Mouse (Mus musculus) stomach, postnatal 0 days (tissue): ENCODE results near the gene Slc22a19. TPM values are rescaled to one million over a fixed set of nuclear protein-coding genes. Genes with fewer than 3 reads are reported as not detected.
"Not testable (repeated sequence)": the region's sequence is repeated elsewhere in the genome, so short reads cannot be mapped to it uniquely, and the experiment has no call there.

Source experiments
- ATAC-seq: fragments of 200-750 bp; cut with Nextera tagmentation; 2 replicates; pipeline ENCODE4 v1.8.0; 2017; ENCODE audit not compliant: low FRiP score, low TSS enrichment
- DNase-seq: peaks from one replicate; pipeline ENCODE4 v3.0.0-alpha.2; 2016; ENCODE audit warnings: low spot score
- H3K27ac ChIP-seq: fragments of 300-500 bp; sonication (generic); replicated peaks from 2 replicates; pipeline ENCODE4 v1.5.1; 2014; ENCODE audit warnings: mild to moderate bottlenecking, control low read depth
- H3K27me3 ChIP-seq: fragments of 300-500 bp; sonication (generic); 2 replicates; pipeline ENCODE4 v1.6.1; 2014; ENCODE audit warnings: low read length; ENCODE audit not compliant: control insufficient read depth, insufficient read depth
- H3K36me3 ChIP-seq: fragments of 300-500 bp; sonication (generic); 2 replicates; pipeline ENCODE4 v1.6.1; 2014; ENCODE audit warnings: low read length, mixed read lengths; ENCODE audit not compliant: control insufficient read depth, insufficient read depth
- H3K4me1 ChIP-seq: fragments of 300-500 bp; sonication (generic); replicated peaks from 2 replicates; pipeline ENCODE4 v1.6.1; 2014; ENCODE audit warnings: antibody characterized with exemption; ENCODE audit not compliant: control insufficient read depth, insufficient read depth
- H3K4me2 ChIP-seq: fragments of 300-500 bp; sonication (generic); replicated peaks from 2 replicates; pipeline ENCODE4 v1.6.1; 2014; ENCODE audit warnings: low read depth, mild to moderate bottlenecking, control low read depth, moderate library complexity
- H3K4me3 ChIP-seq: fragments of 300-500 bp; sonication (generic); 2 replicates; pipeline ENCODE4 v1.5.1; 2014; ENCODE audit warnings: low read depth, low read length, control low read depth
- H3K9ac ChIP-seq: fragments of 300-500 bp; sonication (generic); 2 replicates; pipeline ENCODE4 v1.6.1; 2014; ENCODE audit warnings: mild to moderate bottlenecking, low read length, control low read depth, mixed read lengths
- H3K9me3 ChIP-seq: fragments of 300-500 bp; sonication (generic); 2 replicates; pipeline ENCODE4 v1.6.1; 2016; ENCODE audit warnings: low read length; ENCODE audit not compliant: control insufficient read depth
- CTCF ChIP-seq: IDR thresholded peaks from 2 replicates; pipeline ENCODE4 v1.5.1; 2016; ENCODE audit warnings: antibody characterized with exemption, low read depth, mild to moderate bottlenecking, moderate library complexity
- EP300 ChIP-seq: optimal IDR thresholded peaks from 2 replicates; pipeline ENCODE3; 2016; ENCODE audit warnings: antibody characterized with exemption
- WGBS: fragments of 180-500 bp; shearing (Covaris S2); extraction: QIAGEN DNeasy Blood & Tissue Kit; methylation state at CpG from one replicate; pipeline ENCODE4 v1.1.7; 2014; 5-methylcytosine and 5-hydroxymethylcytosine counted together
- polyA plus RNA-seq: library from polyadenylated mRNA; unstranded; fragments of >200 nt; fragmentation: Nextera tagmentation; extraction: Ambion mirVana; gene quantifications from 2 replicates; pipeline ENCODE4 v1.2.1, GENCODE M21; 2015

Gene Slc22a19
- not detected in 2 replicates for polyA plus RNA-seq

DNA sequence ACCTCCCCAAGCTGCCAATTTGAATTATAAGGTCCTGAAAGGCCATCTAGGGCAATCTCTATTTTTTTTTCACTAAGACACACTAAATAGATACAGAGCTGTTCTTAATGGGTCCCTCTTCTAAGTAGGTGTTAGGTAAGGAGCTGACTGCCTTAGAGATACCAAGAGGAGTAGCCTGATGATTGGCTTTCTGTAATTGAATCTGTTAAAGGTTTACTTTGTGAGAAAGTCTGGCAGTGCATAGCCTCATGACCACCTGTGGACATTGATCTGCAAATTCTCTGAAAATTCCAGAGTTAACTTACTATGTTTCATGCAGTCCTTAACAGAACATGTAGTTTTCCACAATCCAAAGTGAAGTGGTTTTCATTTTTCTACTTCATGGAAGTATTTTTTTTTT, at the start of gene Slc22a19:
Gene Slc22a19 (minus strand): TSS at position 163 of the 400 bp plus-strand sequence.
- H3K36me3 ChIP-seq: no peaks in the 10 kb centered on the region
- no peak within 1 kb of the TSS for H3K4me3 ChIP-seq
- DNase-seq (no peak), ATAC-seq (no peak)
- H3K4me1 ChIP-seq: no peaks in the 10 kb centered on the region
- no peak within 1 kb of the TSS for H3K9ac ChIP-seq
- H3K4me2 ChIP-seq: no peak within 1 kb of the TSS
- H3K9me3 ChIP-seq: no peaks in the 10 kb centered on the region
- no peak for TF ChIP-seq EP300
- no peak within 1 kb of the TSS for H3K27ac ChIP-seq
- no peaks in the 10 kb centered on the region for H3K27me3 ChIP-seq

DNA sequence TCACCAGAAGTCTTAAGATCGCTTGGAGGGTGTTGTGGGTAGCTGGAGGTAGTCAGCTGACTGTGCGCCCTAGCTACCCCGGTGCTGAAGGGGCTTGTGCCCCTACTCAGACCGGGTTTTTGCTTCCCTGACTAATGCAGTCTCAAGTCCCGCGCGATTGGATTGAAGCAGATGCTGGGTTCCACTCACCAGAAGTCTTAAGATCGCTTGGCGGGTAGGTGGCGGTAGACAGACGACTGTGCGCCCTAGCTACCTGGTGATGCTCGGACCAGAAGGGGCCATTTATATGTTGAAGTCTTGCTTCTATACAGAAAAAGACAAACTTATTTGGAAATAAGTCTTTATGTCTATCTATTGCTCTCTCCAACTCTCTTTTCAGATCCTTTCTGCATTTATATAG, 42.3 kb upstream of the Slc22a19 start:
- not testable (repeated sequence) for DNase-seq, H3K36me3 ChIP-seq, H3K4me1 ChIP-seq, H3K4me2 ChIP-seq, H3K9me3 ChIP-seq, H3K27ac ChIP-seq, H3K9ac ChIP-seq, ATAC-seq, H3K27me3 ChIP-seq, H3K4me3 ChIP-seq
- 68% methylated on average over 13 of the region's 13 CpGs for WGBS

DNA sequence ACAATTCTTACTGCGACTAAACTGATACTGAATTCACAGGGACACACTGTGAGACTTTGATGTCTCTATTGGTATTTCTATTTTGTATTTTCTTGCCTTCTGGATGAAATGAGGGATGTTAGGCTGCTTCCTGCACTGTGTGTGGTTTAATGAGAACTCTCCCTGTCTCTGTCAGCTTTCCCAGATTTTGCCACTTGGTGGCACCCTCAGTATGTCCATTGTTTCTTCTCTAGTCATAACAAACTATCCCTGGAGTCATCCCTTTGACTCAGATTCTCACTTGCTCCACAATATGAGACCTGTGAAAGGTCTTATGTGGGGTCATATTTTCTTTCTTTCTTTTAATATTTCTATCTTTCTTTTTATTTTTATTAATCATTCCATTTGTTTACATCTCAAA, 18.4 kb upstream of the Slc22a19 start:
- WGBS: 31% methylated on average over 1 of the region's 1 CpGs
- H3K36me3 ChIP-seq: no peaks in the 10 kb centered on the region
- DNase-seq: no peak
- TF ChIP-seq EP300: no peak
- peak; percentile 49 for TF ChIP-seq CTCF
- H3K4me1 ChIP-seq: no peaks in the 10 kb centered on the region
- ATAC-seq: no peak
- H3K27me3 ChIP-seq: no peaks in the 10 kb centered on the region
- no peaks in the 10 kb centered on the region for H3K9me3 ChIP-seq
- H3K4me3 ChIP-seq: no peak overlapping the region
- no peak overlapping the region for H3K4me2 ChIP-seq
- H3K27ac ChIP-seq: no peak overlapping the region
- no peak overlapping the region for H3K9ac ChIP-seq

DNA sequence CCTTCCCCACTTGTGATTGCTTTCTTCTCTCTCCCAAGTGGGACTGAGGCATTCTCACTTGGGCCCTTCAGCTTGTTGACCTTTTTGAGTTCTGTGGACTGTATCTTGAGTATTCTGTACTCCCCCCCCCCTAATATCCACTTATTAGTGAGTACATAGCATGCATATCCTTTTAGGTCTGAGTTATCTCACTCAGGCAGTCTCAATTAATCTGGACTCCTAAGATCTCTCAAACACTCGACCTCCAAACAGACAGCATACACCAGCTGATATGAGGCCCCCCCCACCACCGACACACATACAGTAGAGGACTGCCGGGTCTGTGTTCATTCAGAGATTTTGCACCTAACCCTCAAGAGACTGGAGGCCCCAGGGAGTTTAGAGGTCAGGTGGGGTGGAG, 18.0 kb downstream of the Slc22a19 start:
- not testable (repeated sequence) for H3K4me1 ChIP-seq, DNase-seq, H3K4me3 ChIP-seq, H3K27me3 ChIP-seq, H3K4me2 ChIP-seq, H3K27ac ChIP-seq, H3K9ac ChIP-seq, H3K9me3 ChIP-seq, ATAC-seq, H3K36me3 ChIP-seq
- WGBS: 44% methylated on average over 3 of the region's 3 CpGs

DNA sequence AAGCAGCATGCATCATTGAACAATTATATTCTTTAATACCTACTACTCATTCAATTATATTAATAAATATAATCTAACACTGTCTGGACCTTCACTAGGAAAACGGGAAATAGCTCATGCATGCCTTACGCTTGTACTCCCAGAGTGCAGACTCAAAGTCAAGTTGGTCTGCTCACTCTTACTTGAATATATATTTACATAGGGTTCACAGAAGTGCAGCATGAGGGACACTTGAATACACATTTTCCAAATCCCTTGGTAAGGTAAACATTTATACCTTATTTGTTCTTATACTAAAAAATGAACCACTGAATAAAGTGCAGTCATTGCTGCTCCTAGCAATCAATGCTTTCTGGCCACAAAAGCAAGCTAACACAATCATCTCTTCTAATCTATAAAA, 19.9 kb downstream of the Slc22a19 start:
- Histone ChIP-seq H3K9ac (no peak overlapping the region), H3K4me1 (no peaks in the 10 kb centered on the region), H3K27me3 (no peaks in the 10 kb centered on the region), H3K4me3 (no peak overlapping the region), H3K36me3 (no peaks in the 10 kb centered on the region), H3K9me3 (no peaks in the 10 kb centered on the region), H3K4me2 (no peak overlapping the region), H3K27ac (no peak overlapping the region)
- no peak for DNase-seq
- no peak for ATAC-seq
- TF ChIP-seq EP300: no peak
- WGBS: 64% methylated on average over 2 of the region's 2 CpGs

DNA sequence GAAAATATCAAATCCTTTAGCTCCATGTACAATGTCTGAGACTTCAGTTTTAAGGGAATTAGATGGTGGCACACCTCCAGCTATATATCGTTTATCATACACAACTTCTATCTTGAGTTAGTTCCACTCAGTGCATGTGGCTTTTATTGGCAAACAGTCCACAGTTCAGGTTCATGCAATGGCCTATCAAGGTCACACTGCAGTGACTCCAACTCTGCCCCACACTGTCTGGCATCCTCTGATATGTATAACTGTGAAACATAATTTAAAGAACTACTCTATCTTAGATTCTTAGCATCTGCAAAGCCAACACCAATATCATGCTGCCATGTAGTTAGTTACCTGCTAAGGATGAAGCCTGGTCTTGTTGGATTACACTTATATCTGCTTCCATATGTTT, 23.1 kb downstream of the Slc22a19 start:
- no peak overlapping the region for H3K4me3 ChIP-seq
- DNase-seq (no peak), ATAC-seq (no peak)
- WGBS: 78% methylated on average over 1 of the region's 1 CpGs
- H3K9me3 ChIP-seq: no peaks in the 10 kb centered on the region
- H3K4me2 ChIP-seq: no peak overlapping the region
- TF ChIP-seq EP300: no peak
- TF ChIP-seq CTCF: no peak
- H3K9ac ChIP-seq: no peak overlapping the region
- no peaks in the 10 kb centered on the region for H3K27me3 ChIP-seq
- no peak overlapping the region for H3K27ac ChIP-seq
- H3K36me3 ChIP-seq: no peaks in the 10 kb centered on the region
- no peaks in the 10 kb centered on the region for H3K4me1 ChIP-seq

DNA sequence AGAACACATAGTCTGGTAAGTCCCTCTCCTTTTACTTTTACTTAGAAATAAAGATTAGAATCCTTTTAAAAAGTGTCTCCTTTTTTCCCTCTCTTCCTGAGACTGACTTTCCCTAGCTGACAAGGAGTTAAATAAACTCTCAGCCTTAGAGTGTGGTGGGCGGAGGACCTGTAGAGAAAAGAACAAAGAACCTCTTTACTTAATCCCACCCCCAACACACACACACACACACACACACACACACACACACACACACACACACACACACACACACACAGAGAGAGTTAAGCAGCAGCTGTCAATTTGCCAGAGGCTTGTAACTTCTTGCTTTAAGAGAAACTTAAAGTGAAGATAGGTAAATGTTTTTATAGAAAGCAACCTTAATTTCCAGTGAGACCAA, 39.1 kb downstream of the Slc22a19 start:
- TF ChIP-seq CTCF: no peak
- no peak for TF ChIP-seq EP300
- H3K9ac ChIP-seq: no peak overlapping the region
- 25% methylated on average over 1 of the region's 1 CpGs for WGBS
- DNase-seq: no peak
- no peak overlapping the region for H3K27ac ChIP-seq
- ATAC-seq: no peak
- no peaks in the 10 kb centered on the region for H3K9me3 ChIP-seq
- no peaks in the 10 kb centered on the region for H3K4me1 ChIP-seq
- no peaks in the 10 kb centered on the region for H3K27me3 ChIP-seq
- no peaks in the 10 kb centered on the region for H3K36me3 ChIP-seq
- no peak overlapping the region for H3K4me2 ChIP-seq
- no peak overlapping the region for H3K4me3 ChIP-seq
